Mouse (Mus musculus): ENCODE results near the gene Zfyve9. TPM values are rescaled to one million over a fixed set of nuclear protein-coding genes. Genes with fewer than 3 reads are reported as not detected.

Zfyve9 gene
- polyA plus RNA-seq (2016; fragmentation: Nextera tagmentation; extraction: Ambion mirVana) = 5.2 and 5.3 TPM in 2 replicates

DNA sequence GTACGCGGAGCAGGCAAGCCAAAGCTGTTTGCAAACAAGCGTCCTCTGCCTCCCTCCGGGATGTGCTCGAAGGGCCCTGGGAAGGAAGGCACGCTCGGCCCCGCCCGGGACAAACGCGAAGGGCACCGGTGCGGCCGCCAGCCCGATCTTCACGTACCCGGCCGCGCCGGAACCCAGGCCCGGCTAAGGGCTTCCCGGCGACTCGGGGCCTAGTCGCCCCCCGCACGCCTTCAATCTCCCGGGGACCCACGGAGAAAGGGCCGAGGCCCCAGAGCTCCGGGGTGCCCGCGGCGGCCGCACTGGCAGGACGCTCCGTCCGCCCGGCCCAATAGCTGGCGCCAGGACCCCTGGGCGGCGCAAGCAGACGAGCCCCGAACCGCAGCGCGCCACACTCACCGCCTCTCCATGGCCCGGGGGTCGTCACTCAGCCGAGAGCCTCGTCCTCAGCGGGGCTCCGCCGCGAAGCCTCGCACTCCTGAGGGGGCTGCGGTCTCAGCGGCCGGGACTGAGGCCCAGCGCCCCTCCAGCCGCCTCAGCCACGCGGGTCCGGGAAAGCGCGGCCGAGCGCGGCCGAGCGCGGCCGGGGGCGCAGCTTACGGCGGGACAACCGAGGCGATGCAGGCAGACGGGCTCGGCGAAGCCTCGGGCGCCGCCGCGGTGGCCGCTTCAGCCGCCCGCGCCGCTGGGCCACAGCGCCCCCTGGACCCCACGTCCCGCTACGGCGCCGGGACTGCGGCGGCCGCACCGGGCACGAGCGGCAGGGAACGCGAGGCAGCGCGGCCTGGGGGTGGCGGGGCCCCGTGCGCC lies at the start of gene Zfyve9:
Zfyve9 (minus strand) TSS at position 742 of the 807 bp plus-strand sequence.
- H3K4me3 ChIP-seq = peak within 1 kb of the TSS; percentile 96
- H3K36me3 ChIP-seq (replicated peaks) = no peaks in the 10 kb centered on the region
- H3K4me1 ChIP-seq = peaks cover 38% of the 10 kb centered on the region
- WGBS = under 1% methylated on average over 109 of the region's 111 CpGs
- no peaks in the 10 kb centered on the region for H3K27me3 ChIP-seq (ENCODE audit: poor library complexity, severe bottlenecking)
- no peaks in the 10 kb centered on the region for H3K9me3 ChIP-seq
- H3K27ac ChIP-seq = peak within 1 kb of the TSS; percentile 99
- DNase-seq (ENCODE audit: extremely low spot score, low spot score) = peak; percentile 75

DNA sequence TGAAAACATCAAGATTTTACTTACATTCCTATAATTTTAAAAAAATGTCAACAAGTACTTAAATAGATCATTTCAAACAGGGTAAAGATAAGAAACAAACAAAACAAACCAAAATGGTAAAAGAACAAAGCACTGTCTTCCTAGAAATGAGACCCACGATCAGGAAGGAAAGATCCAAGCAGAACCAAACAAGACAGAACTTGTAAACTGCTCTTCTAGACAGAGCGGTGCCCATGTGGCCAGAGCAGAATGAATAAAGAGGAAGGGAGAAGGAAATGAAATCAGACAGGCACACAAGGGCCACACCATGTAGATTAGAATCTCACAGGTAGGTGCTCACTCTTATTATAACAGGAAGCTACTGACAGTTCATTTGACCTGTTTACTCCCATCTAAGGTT lies 46.0 kb upstream of the Zfyve9 start:
- H3K36me3 ChIP-seq (replicated peaks) = peaks cover 90% of the 10 kb centered on the region
- H3K27ac ChIP-seq = no peak overlapping the region
- H3K9me3 ChIP-seq = no peaks in the 10 kb centered on the region
- no peak for DNase-seq (ENCODE audit: extremely low spot score, low spot score)
- H3K4me1 ChIP-seq = peaks cover 5% of the 10 kb centered on the region
- H3K4me3 ChIP-seq = no peak overlapping the region
- no peaks in the 10 kb centered on the region for H3K27me3 ChIP-seq (ENCODE audit: poor library complexity, severe bottlenecking)
- 96% methylated on average over 2 of the region's 2 CpGs for WGBS

- no peak for DNase-seq (ENCODE audit: extremely low spot score, low spot score)
- peaks cover 96% of the 10 kb centered on the region for H3K36me3 ChIP-seq (replicated peaks)
- H3K4me3 ChIP-seq = no peak overlapping the region
- no peak overlapping the region for H3K27ac ChIP-seq
- H3K4me1 ChIP-seq = no peaks in the 10 kb centered on the region
- WGBS = 79% methylated on average over 1 of the region's 1 CpGs
- H3K27me3 ChIP-seq (ENCODE audit: poor library complexity, severe bottlenecking) = no peaks in the 10 kb centered on the region
- no peaks in the 10 kb centered on the region for H3K9me3 ChIP-seq
Measured at GRCm38 (mm10) chr4:108826096-108826495, 45.5 kb upstream of the Zfyve9 start.

- Histone ChIP-seq H3K27ac (no peak overlapping the region), H3K36me3 (replicated peaks) (peaks cover 99% of the 10 kb centered on the region), H3K27me3 (ENCODE audit: poor library complexity, severe bottlenecking) (no peaks in the 10 kb centered on the region), H3K9me3 (no peaks in the 10 kb centered on the region), H3K4me3 (no peak overlapping the region), H3K4me1 (no peaks in the 10 kb centered on the region)
- DNase-seq (ENCODE audit: extremely low spot score, low spot score) = no peak
- 95% methylated on average over 3 of the region's 3 CpGs for WGBS
Measured at GRCm38 (mm10) chr4:108825677-108826076, 45.1 kb upstream of the Zfyve9 start.

DNA sequence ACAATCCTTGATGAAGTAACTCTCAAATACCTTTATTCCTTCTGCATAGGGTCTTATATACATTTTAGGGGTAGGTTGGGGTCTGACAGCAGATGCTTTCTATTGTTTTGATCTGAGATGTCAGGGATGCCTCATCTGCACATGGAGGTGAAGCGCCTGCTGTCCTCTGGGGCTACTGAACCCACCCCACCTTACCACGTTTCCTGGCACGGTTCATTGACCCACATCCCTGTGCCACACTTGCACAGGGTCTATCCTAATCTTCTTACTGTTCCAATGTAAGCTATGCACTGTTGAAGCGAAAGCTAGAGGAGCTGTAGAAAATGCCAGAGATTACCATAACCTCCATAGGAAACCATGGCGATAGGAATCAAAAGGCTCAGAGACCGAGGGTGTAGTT lies 31.0 kb upstream of the Zfyve9 start:
- Histone ChIP-seq H3K36me3 (replicated peaks) (peaks cover 18% of the 10 kb centered on the region), H3K4me3 (no peak overlapping the region), H3K27ac (no peak overlapping the region), H3K9me3 (no peaks in the 10 kb centered on the region), H3K27me3 (ENCODE audit: poor library complexity, severe bottlenecking) (no peaks in the 10 kb centered on the region), H3K4me1 (no peaks in the 10 kb centered on the region)
- WGBS = 74% methylated on average over 6 of the region's 6 CpGs
- no peak for DNase-seq (ENCODE audit: extremely low spot score, low spot score)

DNA sequence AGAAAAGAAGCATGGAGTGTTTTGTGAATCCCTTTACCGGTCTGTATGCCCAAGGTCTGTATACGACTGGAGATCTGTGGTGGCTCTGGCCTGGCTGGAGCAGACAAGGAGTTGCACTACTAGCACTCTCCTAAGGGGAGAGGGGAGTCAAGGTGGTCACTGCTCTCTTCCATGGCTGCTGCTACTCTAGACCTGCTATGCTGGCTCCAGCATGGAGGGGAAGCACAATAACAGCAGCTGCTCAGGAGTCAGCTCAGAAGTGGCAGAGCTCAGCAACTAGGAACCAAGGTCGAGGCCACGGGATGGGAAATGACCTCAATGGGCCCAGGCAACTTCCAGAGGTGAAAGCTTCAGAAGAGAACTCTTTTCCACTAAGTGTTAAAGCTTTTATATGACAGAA lies 30.5 kb upstream of the Zfyve9 start:
- H3K27ac ChIP-seq = no peak overlapping the region
- no peak for DNase-seq (ENCODE audit: extremely low spot score, low spot score)
- H3K36me3 ChIP-seq (replicated peaks) = peaks cover 18% of the 10 kb centered on the region
- WGBS = 70% methylated on average over 4 of the region's 4 CpGs
- H3K4me3 ChIP-seq = no peak overlapping the region
- no peaks in the 10 kb centered on the region for H3K9me3 ChIP-seq
- H3K4me1 ChIP-seq = no peaks in the 10 kb centered on the region
- no peaks in the 10 kb centered on the region for H3K27me3 ChIP-seq (ENCODE audit: poor library complexity, severe bottlenecking)

DNA sequence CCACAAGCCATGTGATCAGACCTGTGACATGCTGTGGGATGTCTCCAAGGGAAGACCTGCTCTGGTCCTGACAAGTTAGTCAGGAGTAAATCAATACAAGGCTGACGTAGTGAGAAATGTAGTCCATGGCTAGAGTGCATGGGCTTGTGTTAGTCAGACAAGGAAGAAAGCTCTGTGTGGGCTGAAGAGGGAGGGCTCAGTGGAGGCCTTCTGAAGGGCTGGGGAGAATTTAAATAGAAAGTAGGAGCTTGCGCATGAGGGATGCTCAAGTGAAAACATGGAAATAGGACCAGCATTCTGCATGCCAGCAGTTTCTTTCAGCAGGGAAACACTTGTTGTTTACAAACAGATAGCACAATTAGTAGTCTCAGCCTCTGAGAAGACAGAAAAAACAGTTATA lies 22.9 kb upstream of the Zfyve9 start:
- Histone ChIP-seq H3K27me3 (ENCODE audit: poor library complexity, severe bottlenecking) (no peaks in the 10 kb centered on the region), H3K27ac (no peak overlapping the region), H3K36me3 (replicated peaks) (no peaks in the 10 kb centered on the region), H3K4me1 (no peaks in the 10 kb centered on the region), H3K9me3 (no peaks in the 10 kb centered on the region), H3K4me3 (no peak overlapping the region)
- WGBS = 88% methylated on average over 2 of the region's 2 CpGs
- DNase-seq (ENCODE audit: extremely low spot score, low spot score) = no peak

- DNase-seq (ENCODE audit: extremely low spot score, low spot score) = no peak
- H3K36me3 ChIP-seq (replicated peaks) = no peaks in the 10 kb centered on the region
- peaks cover 14% of the 10 kb centered on the region for H3K4me1 ChIP-seq
- H3K27ac ChIP-seq = no peak overlapping the region
- H3K4me3 ChIP-seq = no peak overlapping the region
- WGBS = 58% methylated on average over 2 of the region's 2 CpGs
- no peaks in the 10 kb centered on the region for H3K9me3 ChIP-seq
- no peaks in the 10 kb centered on the region for H3K27me3 ChIP-seq (ENCODE audit: poor library complexity, severe bottlenecking)
Measured at GRCm38 (mm10) chr4:108798083-108798830, 17.7 kb upstream of the Zfyve9 start.

- H3K27ac ChIP-seq = no peak overlapping the region
- no peak overlapping the region for H3K4me3 ChIP-seq
- no peak for DNase-seq (ENCODE audit: extremely low spot score, low spot score)
- WGBS = 56% methylated on average over 4 of the region's 4 CpGs
- H3K36me3 ChIP-seq (replicated peaks) = no peaks in the 10 kb centered on the region
- H3K9me3 ChIP-seq = no peaks in the 10 kb centered on the region
- H3K27me3 ChIP-seq (ENCODE audit: poor library complexity, severe bottlenecking) = no peaks in the 10 kb centered on the region
- H3K4me1 ChIP-seq = peaks cover 14% of the 10 kb centered on the region
Measured at GRCm38 (mm10) chr4:108796701-108797100, 16.1 kb upstream of the Zfyve9 start.

DNA sequence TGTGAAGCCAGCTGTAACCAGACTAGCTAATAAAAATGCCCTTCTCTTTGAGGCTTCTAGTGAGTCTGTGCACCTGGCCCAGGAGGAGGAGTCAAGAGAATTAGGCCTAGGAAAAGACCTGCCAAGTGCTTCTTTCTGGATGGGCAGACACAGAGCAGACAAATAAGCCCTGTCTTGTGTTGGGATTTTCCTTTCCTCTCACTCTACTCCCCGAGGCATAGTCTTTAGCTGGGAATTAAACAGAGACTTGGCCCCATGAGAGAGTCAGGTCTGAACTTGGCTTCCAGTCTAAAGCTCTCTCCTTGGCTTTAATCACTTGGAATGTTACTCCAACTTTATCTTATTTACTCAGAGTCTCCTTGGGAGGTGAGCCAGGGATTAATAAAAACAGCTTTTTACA lies 13.3 kb upstream of the Zfyve9 start:
- DNase-seq (ENCODE audit: extremely low spot score, low spot score) = no peak
- Histone ChIP-seq H3K36me3 (replicated peaks) (no peaks in the 10 kb centered on the region), H3K9me3 (no peaks in the 10 kb centered on the region), H3K27me3 (ENCODE audit: poor library complexity, severe bottlenecking) (no peaks in the 10 kb centered on the region), H3K4me3 (no peak overlapping the region), H3K27ac (no peak overlapping the region), H3K4me1 (peaks cover 14% of the 10 kb centered on the region)
- 58% methylated on average over 1 of the region's 1 CpGs for WGBS

DNA sequence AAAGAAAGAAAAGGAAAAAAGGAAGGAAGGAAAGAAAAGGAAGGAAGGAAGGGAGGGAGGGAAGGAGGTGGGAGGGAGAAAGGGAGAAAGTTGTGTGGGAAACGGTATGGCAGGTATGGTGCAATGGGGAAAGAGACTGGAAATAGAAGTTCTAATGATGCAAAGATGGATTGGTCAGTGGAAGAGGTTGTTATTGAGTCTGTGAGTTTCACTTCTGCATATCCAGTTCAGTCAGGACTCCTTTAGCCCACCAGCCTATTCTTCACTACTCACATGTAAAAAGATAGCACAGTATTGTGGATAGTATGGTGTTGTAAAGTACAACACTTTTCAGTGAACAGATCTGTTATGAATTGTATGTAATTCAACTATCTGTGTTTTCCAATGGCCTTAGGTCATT lies 9.9 kb upstream of the Zfyve9 start:
- Histone ChIP-seq H3K36me3 (replicated peaks) (no peaks in the 10 kb centered on the region), H3K4me3 (no peak overlapping the region), H3K27me3 (ENCODE audit: poor library complexity, severe bottlenecking) (no peaks in the 10 kb centered on the region), H3K9me3 (no peaks in the 10 kb centered on the region), H3K27ac (no peak overlapping the region), H3K4me1 (0 out of 2 replicates have a peak, but pooled peaks cover under 1% of the 10 kb centered on the region)
- WGBS = 97% methylated on average over 1 of the region's 1 CpGs
- DNase-seq (ENCODE audit: extremely low spot score, low spot score) = no peak

- H3K9me3 ChIP-seq = no peaks in the 10 kb centered on the region
- 83% methylated on average over 6 of the region's 6 CpGs for WGBS
- H3K27me3 ChIP-seq (ENCODE audit: poor library complexity, severe bottlenecking) = no peaks in the 10 kb centered on the region
- H3K27ac ChIP-seq = no peak overlapping the region
- H3K36me3 ChIP-seq (replicated peaks) = no peaks in the 10 kb centered on the region
- no peak overlapping the region for H3K4me3 ChIP-seq
- no peak for DNase-seq (ENCODE audit: extremely low spot score, low spot score)
- H3K4me1 ChIP-seq = no peaks in the 10 kb centered on the region
Measured at GRCm38 (mm10) chr4:108789258-108789936, 8.8 kb upstream of the Zfyve9 start.

Data from forebrain, embryonic 10.5 days (tissue).